Mouse (Mus musculus) liver, embryonic 11.5 days (tissue): Measurements from ENCODE around the gene Cmya5. TPM values are rescaled to one million over a fixed set of nuclear protein-coding genes. Genes with fewer than 3 reads are reported as not detected.
"Not testable (repeated sequence)": the region's sequence is repeated elsewhere in the genome, so short reads cannot be mapped to it uniquely, and the experiment has no call there.

Experiments used
- ATAC-seq: fragments of 200-750 bp; cut with Nextera tagmentation; replicated peaks from 2 replicates; pipeline ENCODE4 v1.8.0; 2017; ENCODE audit warnings: moderate number of reproducible peaks, mild to moderate bottlenecking, moderate TSS enrichment, moderate library complexity; ENCODE audit not compliant: low FRiP score
- DNase-seq: peaks from one replicate; pipeline ENCODE4 v3.0.0-alpha.2; 2017; ENCODE audit warnings: low spot score
- H3K27ac ChIP-seq: fragments of 300-500 bp; sonication (generic); 2 replicates; pipeline ENCODE4 v1.5.1; 2014; ENCODE audit warnings: mild to moderate bottlenecking, low read depth, low read length, control low read depth
- H3K27me3 ChIP-seq: fragments of 300-500 bp; sonication (generic); replicated peaks from 2 replicates; pipeline ENCODE4 v1.6.1; 2014; ENCODE audit warnings: low read length, mixed read lengths; ENCODE audit not compliant: control insufficient read depth, insufficient read depth
- H3K36me3 ChIP-seq: fragments of 300-500 bp; sonication (generic); 2 replicates; pipeline ENCODE4 v1.6.1; 2014; ENCODE audit warnings: mild to moderate bottlenecking, low read length, moderate library complexity, mixed read lengths; ENCODE audit not compliant: control insufficient read depth, insufficient read depth
- H3K4me1 ChIP-seq: fragments of 300-500 bp; sonication (generic); replicated peaks from 2 replicates; pipeline ENCODE4 v1.6.1; 2014; ENCODE audit warnings: low read length, mixed read lengths; ENCODE audit not compliant: control insufficient read depth, insufficient read depth
- H3K4me2 ChIP-seq: fragments of 300-500 bp; sonication (generic); 2 replicates; pipeline ENCODE4 v1.6.1; 2014; ENCODE audit warnings: mild to moderate bottlenecking, control low read depth, moderate library complexity
- H3K4me3 ChIP-seq: fragments of 300-500 bp; sonication (generic); 2 replicates; pipeline ENCODE4 v1.5.1; 2014; ENCODE audit warnings: low read depth, low read length, control low read depth
- H3K9ac ChIP-seq: fragments of 300-500 bp; sonication (generic); 2 replicates; pipeline ENCODE4 v1.6.1; 2014; ENCODE audit warnings: low read depth, low read length, control low read depth
- H3K9me3 ChIP-seq: fragments of 300-500 bp; sonication (generic); 2 replicates; pipeline ENCODE4 v1.6.1; 2016; ENCODE audit warnings: low read length, inconsistent platforms, mixed read lengths; ENCODE audit not compliant: control insufficient read depth
- WGBS: fragments of 180-500 bp; shearing (Covaris S2); extraction: QIAGEN DNeasy Blood & Tissue Kit; methylation state at CpG from one replicate; pipeline ENCODE4 v1.1.7; 2014; 5-methylcytosine and 5-hydroxymethylcytosine counted together
- polyA plus RNA-seq: library from polyadenylated mRNA; unstranded; fragments of >200 nt; fragmentation: Nextera tagmentation; extraction: Ambion mirVana; gene quantifications from 2 replicates; pipeline ENCODE4 v1.2.1, GENCODE M21; 2014

The Cmya5 gene
- polyA plus RNA-seq = 0.04 and 0.12 TPM in 2 replicates

- Histone ChIP-seq H3K4me2 (peak within 1 kb of the TSS; percentile 85), H3K4me3 (peak within 1 kb of the TSS; percentile 46), H3K27me3 (no peaks in the 10 kb centered on the region), H3K9ac (peak within 1 kb of the TSS; percentile 38; the same call in 1 of the 2 replicates), H3K36me3 (peaks cover 2% of the 10 kb centered on the region; the same call in 1 of the 2 replicates), H3K27ac (no peak within 1 kb of the TSS), H3K4me1 (no peaks in the 10 kb centered on the region; the same call in 1 of the 2 replicates), H3K9me3 (no peaks in the 10 kb centered on the region)
- peak; percentile 70 for ATAC-seq
- 7% methylated on average over 44 of the region's 45 CpGs for WGBS
- DNase-seq = peak; percentile 56
Observed at GRCm38 (mm10) chr13:93144336-93145167, at the start of gene Cmya5. Gene Cmya5, minus strand, starts transcription at chr13:93144724.

- no peaks in the 10 kb centered on the region for H3K36me3 ChIP-seq
- 66% methylated on average over 5 of the region's 5 CpGs for WGBS
Observed at GRCm38 (mm10) chr13:93192646-93193026, 48.1 kb upstream of the Cmya5 start.

GRCm38 (mm10) chr13:93191831-93192645 lies 47.5 kb upstream of the Cmya5 start, which contains the start of gene Tent2:
Gene Tent2, minus strand, starts transcription at chr13:93192385.
- peak within 1 kb of the TSS; percentile 93 for H3K27ac ChIP-seq
- H3K27me3 ChIP-seq = no peaks in the 10 kb centered on the region
- H3K4me2 ChIP-seq = peak within 1 kb of the TSS; percentile 83
- DNase-seq (peak; percentile 91), ATAC-seq (peak; percentile 99)
- H3K4me3 ChIP-seq = peak within 1 kb of the TSS; percentile 99
- no peaks in the 10 kb centered on the region for H3K36me3 ChIP-seq
- no peaks in the 10 kb centered on the region for H3K9me3 ChIP-seq
- H3K9ac ChIP-seq = peak within 1 kb of the TSS; percentile 98
- WGBS = under 1% methylated on average over 70 of the region's 72 CpGs
- H3K4me1 ChIP-seq = peaks cover 14% of the 10 kb centered on the region; the same call in 1 of the 2 replicates

More at GRCm38 (mm10) chr13:93192646-93193026, 48.1 kb upstream of the Cmya5 start:
- Histone ChIP-seq H3K9me3 (no peaks in the 10 kb centered on the region), H3K4me1 (peaks cover 14% of the 10 kb centered on the region; the same call in 1 of the 2 replicates), H3K27ac (peak overlapping the region; percentile 93), H3K4me2 (peak overlapping the region; percentile 83), H3K27me3 (no peaks in the 10 kb centered on the region), H3K9ac (peak overlapping the region; percentile 70), H3K4me3 (peak overlapping the region; percentile 99)
- DNase-seq (no peak), ATAC-seq (no peak)

- Histone ChIP-seq H3K36me3 (no peaks in the 10 kb centered on the region), H3K9me3 (no peaks in the 10 kb centered on the region), H3K4me2 (peak overlapping the region; percentile 33; the same call in 1 of the 2 replicates), H3K9ac (no peak overlapping the region), H3K27me3 (no peaks in the 10 kb centered on the region), H3K4me3 (no peak overlapping the region), H3K4me1 (peaks cover 14% of the 10 kb centered on the region; the same call in 1 of the 2 replicates), H3K27ac (no peak overlapping the region)
- ATAC-seq (no peak), DNase-seq (no peak)
- 73% methylated on average over 2 of the region's 2 CpGs for WGBS
Observed at GRCm38 (mm10) chr13:93189416-93189815, 44.9 kb upstream of the Cmya5 start.

GRCm38 (mm10) chr13:93188738-93189137 lies 44.2 kb upstream of the Cmya5 start:
- DNase-seq = no peak
- Histone ChIP-seq H3K27me3 (no peaks in the 10 kb centered on the region), H3K4me1 (peaks cover 14% of the 10 kb centered on the region; the same call in 1 of the 2 replicates), H3K36me3 (no peaks in the 10 kb centered on the region), H3K27ac (no peak overlapping the region), H3K4me3 (no peak overlapping the region), H3K9ac (no peak overlapping the region), H3K4me2 (peak overlapping the region; percentile 22; the same call in 1 of the 2 replicates), H3K9me3 (no peaks in the 10 kb centered on the region)
- no peak for ATAC-seq
- 78% methylated on average over 3 of the region's 3 CpGs for WGBS

- not testable (repeated sequence) for H3K4me2 ChIP-seq, H3K9ac ChIP-seq, H3K9me3 ChIP-seq, H3K27ac ChIP-seq, DNase-seq, H3K4me3 ChIP-seq, ATAC-seq, H3K36me3 ChIP-seq, H3K27me3 ChIP-seq
- H3K4me1 ChIP-seq = peaks cover 14% of the 10 kb centered on the region; the same call in 1 of the 2 replicates
- whole genome bisulfite sequencing = 90% methylated on average over 5 of the region's 5 CpGs
Observed at GRCm38 (mm10) chr13:93187792-93188191, 43.3 kb upstream of the Cmya5 start.

- H3K27me3 ChIP-seq = no peaks in the 10 kb centered on the region
- H3K27ac ChIP-seq = no peak overlapping the region
- H3K4me1 ChIP-seq = no peaks in the 10 kb centered on the region; the same call in 1 of the 2 replicates
- DNase-seq (no peak), ATAC-seq (no peak)
- H3K4me3 ChIP-seq = no peak overlapping the region
- H3K4me2 ChIP-seq = no peak overlapping the region
- 90% methylated on average over 1 of the region's 1 CpGs for WGBS
- H3K9me3 ChIP-seq = no peaks in the 10 kb centered on the region
- peaks cover 5% of the 10 kb centered on the region; the same call in 1 of the 2 replicates for H3K36me3 ChIP-seq
- no peak overlapping the region for H3K9ac ChIP-seq
Observed at GRCm38 (mm10) chr13:93180351-93180750, 35.8 kb upstream of the Cmya5 start.

GRCm38 (mm10) chr13:93179522-93179921 lies 35.0 kb upstream of the Cmya5 start:
- H3K27ac ChIP-seq = no peak overlapping the region
- H3K9me3 ChIP-seq = no peaks in the 10 kb centered on the region
- no peak overlapping the region for H3K4me3 ChIP-seq
- H3K4me2 ChIP-seq = no peak overlapping the region
- ATAC-seq = no peak
- H3K9ac ChIP-seq = no peak overlapping the region
- WGBS = 82% methylated on average over 2 of the region's 2 CpGs
- H3K36me3 ChIP-seq = peaks cover 8% of the 10 kb centered on the region; the same call in 1 of the 2 replicates
- no peaks in the 10 kb centered on the region; the same call in 1 of the 2 replicates for H3K4me1 ChIP-seq
- no peak for DNase-seq
- no peaks in the 10 kb centered on the region for H3K27me3 ChIP-seq
